Mouse (Mus musculus): ENCODE measurements around the gene Fam163b. TPM values are rescaled to one million over a fixed set of nuclear protein-coding genes. Genes with fewer than 3 reads are reported as not detected.

The Fam163b gene
- total RNA-seq, 1 experiment = not detected

DNA sequence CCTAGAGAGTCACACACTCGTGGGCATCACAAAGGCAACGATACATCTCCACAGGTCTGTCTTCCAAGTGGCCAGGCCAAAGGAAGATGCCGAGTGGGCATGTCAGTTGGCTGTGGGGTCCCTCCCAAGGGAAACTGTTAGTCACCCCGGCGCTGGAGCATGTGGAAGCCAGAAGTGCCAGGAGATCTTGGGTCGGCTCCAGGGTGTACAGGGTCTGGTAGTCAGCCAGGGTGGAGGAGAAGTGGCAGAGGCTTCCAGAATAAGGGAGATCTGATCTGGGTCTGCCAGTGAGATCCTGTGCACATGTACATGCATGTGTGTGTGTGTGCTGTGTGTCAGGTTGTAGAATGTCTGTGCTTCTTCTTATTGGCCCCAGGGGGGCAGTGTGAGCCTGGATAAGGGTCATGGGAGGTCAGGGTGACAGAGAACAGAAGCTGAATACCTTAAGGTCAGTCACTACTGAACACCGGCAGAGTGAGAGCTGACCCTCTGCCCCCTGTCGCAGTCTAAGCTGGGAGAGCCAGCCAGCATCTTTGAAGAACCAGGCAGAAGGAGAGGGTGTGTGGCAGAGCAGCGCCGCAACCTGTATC, 64.5 kb downstream of the Fam163b start:
- H3K27ac ChIP-seq (ENCODE audit: insufficient read depth, low read depth, low read length, poor library complexity, severe bottlenecking) = no peak overlapping the region
- no peak for DNase-seq (ENCODE audit: low read depth, low spot score)
- in situ Hi-C loops (cut with MboI; ENCODE audit: low sequenced_read_pairs in 2 of 2, unreplicated experiment in 2 of 2) = no loop called here
- no peaks in the 10 kb centered on the region for H3K9me3 ChIP-seq (ENCODE audit: control insufficient read depth, insufficient read depth, low read depth, low read length)
- no peaks in the 10 kb centered on the region for H3K36me3 ChIP-seq (ENCODE audit: control insufficient read depth, insufficient read depth, low read length, poor library complexity, severe bottlenecking)
- no peaks in the 10 kb centered on the region for H3K4me1 ChIP-seq (ENCODE audit: control insufficient read depth in 2 of 2, insufficient read depth in 2 of 2, low read length in 2 of 2, poor library complexity in 1 of 2)
- no peak for TF ChIP-seq CHD2 (IDR thresholded peaks at IDR 0.05; ENCODE audit: low read depth, low read length)
- no peak for TF ChIP-seq ZC3H11A (IDR thresholded peaks at IDR 0.05; ENCODE audit: borderline replicate concordance, low read depth, low read length)
- no peak overlapping the region for H3K4me3 ChIP-seq (ENCODE audit: insufficient read depth in 1 of 2, low read depth in 1 of 2, low read length in 2 of 2, poor library complexity in 1 of 2, severe bottlenecking in 1 of 2)
- H3K9ac ChIP-seq (ENCODE audit: insufficient read depth, low read depth, low read length, poor library complexity, severe bottlenecking) = no peak overlapping the region

DNA sequence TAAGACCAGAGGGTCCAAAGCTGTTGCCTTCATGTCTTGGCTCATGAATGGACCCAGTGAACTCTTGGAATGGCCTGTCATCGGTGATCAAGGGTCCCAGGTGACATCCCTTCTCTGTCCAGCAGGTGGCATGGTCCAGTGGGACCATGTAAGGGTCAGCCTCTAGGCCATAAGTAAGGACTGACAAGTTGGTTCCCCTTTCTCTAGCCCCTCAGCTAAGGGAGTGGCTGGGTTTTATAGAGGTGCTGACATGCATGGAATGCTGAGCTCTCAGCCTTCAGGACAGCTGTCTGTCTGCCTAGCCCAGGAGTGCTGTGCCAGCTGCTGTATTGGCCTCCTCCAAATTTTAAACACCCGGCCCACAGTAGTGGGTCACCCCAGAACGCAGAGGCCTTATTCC, 66.8 kb downstream of the Fam163b start:
- no peaks in the 10 kb centered on the region for H3K36me3 ChIP-seq (ENCODE audit: control insufficient read depth, insufficient read depth, low read length, poor library complexity, severe bottlenecking)
- no peaks in the 10 kb centered on the region for H3K4me1 ChIP-seq (ENCODE audit: control insufficient read depth in 2 of 2, insufficient read depth in 2 of 2, low read length in 2 of 2, poor library complexity in 1 of 2)
- no peak overlapping the region for H3K27ac ChIP-seq (ENCODE audit: insufficient read depth, low read depth, low read length, poor library complexity, severe bottlenecking)
- H3K9me3 ChIP-seq (ENCODE audit: control insufficient read depth, insufficient read depth, low read depth, low read length) = no peaks in the 10 kb centered on the region
- no peak for TF ChIP-seq HCFC1 (IDR thresholded peaks at IDR 0.05; ENCODE audit: borderline replicate concordance, insufficient read depth, low read length)
- TF ChIP-seq MAFK (IDR thresholded peaks at IDR 0.05; ENCODE audit: insufficient read depth, low read depth, low read length) = no peak
- TF ChIP-seq CHD2 (IDR thresholded peaks at IDR 0.05; ENCODE audit: low read depth, low read length) = no peak
- TF ChIP-seq ZNF384 (IDR thresholded peaks at IDR 0.05; ENCODE audit: low read depth, low read length) = no peak
- TF ChIP-seq ZC3H11A (IDR thresholded peaks at IDR 0.05; ENCODE audit: borderline replicate concordance, low read depth, low read length) = no peak
- H3K4me3 ChIP-seq (ENCODE audit: insufficient read depth in 1 of 2, low read depth in 1 of 2, low read length in 2 of 2, poor library complexity in 1 of 2, severe bottlenecking in 1 of 2) = no peak overlapping the region
- peak; percentile 11 for DNase-seq (ENCODE audit: low read depth, low spot score)
- no peak overlapping the region for H3K9ac ChIP-seq (ENCODE audit: insufficient read depth, low read depth, low read length, poor library complexity, severe bottlenecking)
- in situ Hi-C loops (cut with MboI; ENCODE audit: low sequenced_read_pairs in 2 of 2, unreplicated experiment in 2 of 2) = no loop called here

- H3K36me3 ChIP-seq (ENCODE audit: control insufficient read depth, insufficient read depth, low read length, poor library complexity, severe bottlenecking) = no peaks in the 10 kb centered on the region
- no peak overlapping the region for H3K27ac ChIP-seq (ENCODE audit: insufficient read depth, low read depth, low read length, poor library complexity, severe bottlenecking)
- no peak overlapping the region for H3K9ac ChIP-seq (ENCODE audit: insufficient read depth, low read depth, low read length, poor library complexity, severe bottlenecking)
- no peaks in the 10 kb centered on the region for H3K9me3 ChIP-seq (ENCODE audit: control insufficient read depth, insufficient read depth, low read depth, low read length)
- in situ Hi-C loops (cut with MboI; ENCODE audit: low sequenced_read_pairs in 2 of 2, unreplicated experiment in 2 of 2) = no loop called here
- no peak for TF ChIP-seq CHD2 (IDR thresholded peaks at IDR 0.05; ENCODE audit: low read depth, low read length)
- TF ChIP-seq ZC3H11A (IDR thresholded peaks at IDR 0.05; ENCODE audit: borderline replicate concordance, low read depth, low read length) = no peak
- TF ChIP-seq MAFK (IDR thresholded peaks at IDR 0.05; ENCODE audit: insufficient read depth, low read depth, low read length) = no peak
- no peak for TF ChIP-seq HCFC1 (IDR thresholded peaks at IDR 0.05; ENCODE audit: borderline replicate concordance, insufficient read depth, low read length)
- no peak for TF ChIP-seq ZNF384 (IDR thresholded peaks at IDR 0.05; ENCODE audit: low read depth, low read length)
- H3K4me3 ChIP-seq (ENCODE audit: insufficient read depth in 1 of 2, low read depth in 1 of 2, low read length in 2 of 2, poor library complexity in 1 of 2, severe bottlenecking in 1 of 2) = no peak overlapping the region
- no peak for DNase-seq (ENCODE audit: low read depth, low spot score)
- H3K4me1 ChIP-seq (ENCODE audit: control insufficient read depth in 2 of 2, insufficient read depth in 2 of 2, low read length in 2 of 2, poor library complexity in 1 of 2) = no peaks in the 10 kb centered on the region
These were observed 67.5 kb downstream of the Fam163b start for GRCm38 (mm10) chr2:27074804-27075203.

GRCm38 (mm10) chr2:27073407-27073806, 68.9 kb downstream of the Fam163b start:
- Histone ChIP-seq H3K9me3 (ENCODE audit: control insufficient read depth, insufficient read depth, low read depth, low read length) (no peaks in the 10 kb centered on the region), H3K27ac (ENCODE audit: insufficient read depth, low read depth, low read length, poor library complexity, severe bottlenecking) (no peak overlapping the region), H3K4me1 (ENCODE audit: control insufficient read depth in 2 of 2, insufficient read depth in 2 of 2, low read length in 2 of 2, poor library complexity in 1 of 2) (no peaks in the 10 kb centered on the region), H3K4me3 (ENCODE audit: insufficient read depth in 1 of 2, low read depth in 1 of 2, low read length in 2 of 2, poor library complexity in 1 of 2, severe bottlenecking in 1 of 2) (no peak overlapping the region), H3K9ac (ENCODE audit: insufficient read depth, low read depth, low read length, poor library complexity, severe bottlenecking) (no peak overlapping the region), H3K36me3 (ENCODE audit: control insufficient read depth, insufficient read depth, low read length, poor library complexity, severe bottlenecking) (no peaks in the 10 kb centered on the region)
- in situ Hi-C loops (cut with MboI; ENCODE audit: low sequenced_read_pairs in 2 of 2, unreplicated experiment in 2 of 2) = no loop called here
- TF ChIP-seq CHD2 (IDR thresholded peaks at IDR 0.05; ENCODE audit: low read depth, low read length) (no peak), HCFC1 (IDR thresholded peaks at IDR 0.05; ENCODE audit: borderline replicate concordance, insufficient read depth, low read length) (no peak), ZNF384 (IDR thresholded peaks at IDR 0.05; ENCODE audit: low read depth, low read length) (no peak), ZC3H11A (IDR thresholded peaks at IDR 0.05; ENCODE audit: borderline replicate concordance, low read depth, low read length) (no peak), MAFK (IDR thresholded peaks at IDR 0.05; ENCODE audit: insufficient read depth, low read depth, low read length) (no peak)
- no peak for DNase-seq (ENCODE audit: low read depth, low spot score)

GRCm38 (mm10) chr2:27071978-27072377, 70.3 kb downstream of the Fam163b start, which contains the start of gene Mymk:
Mymk (minus strand) TSS chr2:27072179.
- in situ Hi-C loops (cut with MboI; ENCODE audit: low sequenced_read_pairs in 2 of 2, unreplicated experiment in 2 of 2) = no loop called here
- TF ChIP-seq CHD2 (IDR thresholded peaks at IDR 0.05; ENCODE audit: low read depth, low read length) (no peak), MAFK (IDR thresholded peaks at IDR 0.05; ENCODE audit: insufficient read depth, low read depth, low read length) (no peak), ZNF384 (IDR thresholded peaks at IDR 0.05; ENCODE audit: low read depth, low read length) (no peak), ZC3H11A (IDR thresholded peaks at IDR 0.05; ENCODE audit: borderline replicate concordance, low read depth, low read length) (no peak), HCFC1 (IDR thresholded peaks at IDR 0.05; ENCODE audit: borderline replicate concordance, insufficient read depth, low read length) (no peak)
- Histone ChIP-seq H3K9ac (ENCODE audit: insufficient read depth, low read depth, low read length, poor library complexity, severe bottlenecking) (no peak within 1 kb of the TSS), H3K4me3 (ENCODE audit: insufficient read depth in 1 of 2, low read depth in 1 of 2, low read length in 2 of 2, poor library complexity in 1 of 2, severe bottlenecking in 1 of 2) (no peak within 1 kb of the TSS), H3K27ac (ENCODE audit: insufficient read depth, low read depth, low read length, poor library complexity, severe bottlenecking) (no peak within 1 kb of the TSS), H3K9me3 (ENCODE audit: control insufficient read depth, insufficient read depth, low read depth, low read length) (no peaks in the 10 kb centered on the region), H3K4me1 (ENCODE audit: control insufficient read depth in 2 of 2, insufficient read depth in 2 of 2, low read length in 2 of 2, poor library complexity in 1 of 2) (no peaks in the 10 kb centered on the region), H3K36me3 (ENCODE audit: control insufficient read depth, insufficient read depth, low read length, poor library complexity, severe bottlenecking) (no peaks in the 10 kb centered on the region)
- DNase-seq (ENCODE audit: low read depth, low spot score) = no peak
